Mouse (Mus musculus): ENCODE data around the gene Gm17324. TPM values are rescaled to one million over a fixed set of nuclear protein-coding genes. Genes with fewer than 3 reads are reported as not detected.
"Not testable (repeated sequence)": the region's sequence is repeated elsewhere in the genome, so short reads cannot be mapped to it uniquely, and the experiment has no call there.

The Gm17324 gene
- polyA plus RNA-seq, 1 experiment from 2014 or later: 1.2 TPM

DNA sequence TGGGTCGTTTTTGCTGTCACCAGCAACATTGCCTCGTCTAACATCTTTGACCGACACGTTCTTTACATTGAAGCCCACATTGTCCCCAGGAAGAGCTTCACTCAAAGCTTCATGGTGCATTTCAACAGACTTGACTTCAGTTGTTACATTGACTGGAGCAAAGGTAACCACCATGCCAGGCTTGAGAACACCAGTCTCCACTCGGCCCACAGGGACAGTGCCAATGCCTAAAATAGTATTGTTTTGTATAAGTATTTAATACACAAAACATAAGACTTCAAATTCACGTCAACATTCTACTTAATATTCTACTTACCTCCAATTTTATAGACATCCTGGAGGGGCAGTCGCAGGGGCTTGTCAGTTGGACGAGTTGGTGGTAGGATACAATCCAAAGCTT lies 30.7 kb upstream of the Gm17324 start:
- peaks cover 40% of the 10 kb centered on the region for H3K36me3 ChIP-seq
- H3K4me1 ChIP-seq: peaks cover 22% of the 10 kb centered on the region
- not testable (repeated sequence) for ATAC-seq (ENCODE audit: low FRiP score, low read depth); H3K9me3 ChIP-seq; H3K27ac ChIP-seq (replicated peaks); H3K27me3 ChIP-seq
- H3K4me2 ChIP-seq (replicated peaks): peak overlapping the region; percentile 71
- peak overlapping the region; percentile 28 for H3K4me3 ChIP-seq
- H3K9ac ChIP-seq (replicated peaks): peak overlapping the region; percentile 51
- WGBS: 29% methylated on average over 8 of the region's 8 CpGs

DNA sequence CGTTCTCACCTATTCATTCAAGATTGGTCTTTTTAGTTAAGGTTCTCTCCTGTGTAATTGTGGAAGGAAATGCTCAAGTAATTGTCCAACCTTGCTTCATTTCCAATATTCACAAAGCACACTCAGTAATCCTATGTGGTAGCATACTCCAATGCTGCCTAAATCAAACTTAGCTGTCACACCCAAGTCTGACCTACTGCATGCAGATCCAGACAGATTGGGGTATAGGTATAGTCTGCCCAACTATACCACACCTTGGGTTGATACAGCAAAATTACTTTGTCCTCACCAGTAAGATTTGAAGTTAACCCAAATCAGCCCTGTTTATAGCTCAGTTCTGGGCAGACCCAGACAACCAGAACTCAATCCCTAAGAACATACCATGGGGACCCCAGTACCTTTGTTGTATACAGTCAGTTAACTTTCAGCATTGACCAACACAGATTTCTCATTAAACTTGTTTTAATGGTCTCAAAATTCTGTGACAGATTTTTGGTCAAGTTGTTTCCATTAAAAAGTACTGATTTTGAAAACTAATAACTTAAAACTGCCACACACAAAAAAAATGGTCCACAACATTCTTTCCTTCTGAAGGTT lies 29.5 kb upstream of the Gm17324 start:
- H3K9ac ChIP-seq (replicated peaks); ATAC-seq (ENCODE audit: low FRiP score, low read depth); H3K27ac ChIP-seq (replicated peaks); H3K4me3 ChIP-seq; H3K27me3 ChIP-seq; H3K9me3 ChIP-seq: not testable (repeated sequence)
- WGBS: 38% methylated on average over 1 of the region's 1 CpGs
- Histone ChIP-seq H3K4me2 (replicated peaks) (0 out of 2 replicates have a peak overlapping the region, but pooled peaks have one; percentile 5), H3K36me3 (peaks cover 47% of the 10 kb centered on the region), H3K4me1 (peaks cover 22% of the 10 kb centered on the region)

DNA sequence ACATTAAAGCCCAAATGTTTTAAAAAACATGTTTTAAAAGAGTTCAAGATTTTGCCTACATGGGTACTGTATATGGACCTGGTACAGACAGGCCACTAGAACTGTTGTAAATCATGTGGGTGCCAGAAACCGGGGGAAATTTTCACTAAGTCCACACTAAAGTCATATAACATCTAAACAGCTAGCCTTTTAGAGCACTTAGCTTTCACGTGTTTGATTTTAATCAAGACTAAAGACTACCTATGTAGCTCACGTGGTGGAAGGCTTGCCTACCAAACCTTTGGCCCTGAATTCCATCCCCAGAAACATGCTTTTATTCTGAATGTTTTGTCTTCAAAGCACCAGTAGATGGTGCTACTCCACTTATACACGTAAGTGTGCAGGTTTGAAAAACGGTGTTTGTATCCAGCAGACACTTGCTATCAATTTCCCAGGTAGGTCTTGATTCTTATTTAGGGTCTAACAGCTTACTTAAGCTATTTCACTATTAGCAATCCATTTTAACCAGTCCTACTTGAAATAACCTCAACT lies 28.5 kb upstream of the Gm17324 start:
- no peak overlapping the region for H3K4me2 ChIP-seq (replicated peaks)
- no peak overlapping the region for H3K9ac ChIP-seq (replicated peaks)
- 5% methylated on average over 5 of the region's 5 CpGs for WGBS

DNA sequence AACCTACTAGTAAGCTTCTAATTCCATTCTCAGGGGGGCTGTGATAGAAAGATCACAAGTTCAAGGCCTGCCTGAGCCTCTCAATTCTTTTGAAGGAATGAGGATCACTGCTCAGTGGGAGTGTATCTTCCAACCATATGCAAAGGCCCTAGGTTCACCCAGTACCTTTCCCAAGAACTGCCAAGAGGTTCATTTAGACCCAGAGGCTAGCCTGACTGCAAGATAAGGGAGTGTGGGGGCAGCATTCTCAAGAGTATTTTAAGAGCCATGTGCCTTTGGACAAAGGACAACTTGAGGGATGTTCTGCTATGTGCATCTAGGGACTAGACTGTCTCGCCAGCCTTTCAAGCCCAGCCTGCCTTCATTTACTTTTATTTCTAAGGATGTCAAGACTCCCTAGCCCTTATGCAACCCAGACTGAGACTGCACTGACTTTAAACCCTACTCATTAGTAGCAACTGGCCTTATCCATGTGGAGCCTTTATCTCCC lies 28.0 kb upstream of the Gm17324 start:
- WGBS: 5% methylated on average over 1 of the region's 1 CpGs
- Histone ChIP-seq H3K4me2 (replicated peaks) (no peak overlapping the region), H3K27me3 (no peaks in the 10 kb centered on the region), H3K27ac (replicated peaks) (peak overlapping the region; percentile 36; the same call in 1 of the 2 replicates), H3K9ac (replicated peaks) (no peak overlapping the region), H3K9me3 (no peaks in the 10 kb centered on the region), H3K4me3 (no peak overlapping the region), H3K36me3 (peaks cover 51% of the 10 kb centered on the region), H3K4me1 (peaks cover 14% of the 10 kb centered on the region)
- no peak for ATAC-seq (ENCODE audit: low FRiP score, low read depth)

More for the DNA sequence above, 28.5 kb upstream of the Gm17324 start:
- H3K27ac ChIP-seq (replicated peaks): peak overlapping the region; percentile 36; the same call in 1 of the 2 replicates
- ATAC-seq (ENCODE audit: low FRiP score, low read depth): no peak
- H3K36me3 ChIP-seq: peaks cover 51% of the 10 kb centered on the region
- H3K4me1 ChIP-seq: peaks cover 14% of the 10 kb centered on the region
- no peaks in the 10 kb centered on the region for H3K9me3 ChIP-seq
- H3K27me3 ChIP-seq: no peaks in the 10 kb centered on the region
- H3K4me3 ChIP-seq: no peak overlapping the region

DNA sequence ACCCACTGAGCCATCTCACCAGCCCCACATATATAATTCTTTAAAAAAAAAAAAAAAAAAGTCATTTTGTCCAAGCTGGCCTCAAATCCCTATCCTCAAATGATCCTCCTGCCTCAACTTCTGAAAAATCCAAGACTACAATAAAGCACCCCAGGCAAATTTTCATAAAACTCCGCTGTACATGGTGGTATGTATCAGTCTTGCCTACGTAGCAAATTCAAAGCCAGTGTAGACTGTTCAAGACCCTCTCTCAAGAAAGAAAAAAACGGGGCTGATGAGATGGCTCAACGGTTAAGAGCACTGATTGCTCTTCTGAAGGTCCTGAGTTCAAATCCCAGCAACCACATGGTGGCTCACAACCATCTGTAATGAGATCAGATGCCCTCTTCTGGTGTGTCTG lies 27.3 kb upstream of the Gm17324 start:
- Histone ChIP-seq H3K9ac (replicated peaks) (no peak overlapping the region), H3K9me3 (no peaks in the 10 kb centered on the region), H3K4me3 (no peak overlapping the region), H3K4me2 (replicated peaks) (no peak overlapping the region), H3K4me1 (peaks cover 14% of the 10 kb centered on the region), H3K36me3 (peaks cover 52% of the 10 kb centered on the region), H3K27ac (replicated peaks) (no peak overlapping the region), H3K27me3 (no peaks in the 10 kb centered on the region)
- 84% methylated on average over 4 of the region's 4 CpGs for WGBS
- ATAC-seq (ENCODE audit: low FRiP score, low read depth): no peak

DNA sequence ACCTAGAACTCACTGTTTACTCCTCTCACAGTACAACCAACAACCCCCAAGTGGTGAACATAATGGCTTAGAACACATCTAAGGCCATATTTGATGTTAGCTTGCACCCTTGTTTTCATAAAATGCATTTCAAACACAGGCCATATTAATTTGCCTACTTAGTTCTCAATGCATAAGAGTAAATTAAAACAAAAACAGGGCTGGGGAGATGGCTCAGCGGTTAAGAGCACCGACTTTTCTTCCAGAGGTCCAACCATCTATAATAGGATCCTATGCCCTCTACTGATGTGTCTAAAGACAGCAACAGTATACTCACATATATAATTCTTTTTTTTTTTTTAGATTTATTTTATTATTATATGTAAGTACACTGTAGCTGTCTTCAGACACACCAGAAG lies 26.8 kb upstream of the Gm17324 start:
- Histone ChIP-seq H3K27ac (replicated peaks) (no peak overlapping the region), H3K9ac (replicated peaks) (no peak overlapping the region), H3K27me3 (no peaks in the 10 kb centered on the region), H3K4me1 (peaks cover 14% of the 10 kb centered on the region), H3K4me3 (no peak overlapping the region), H3K4me2 (replicated peaks) (no peak overlapping the region), H3K36me3 (peaks cover 56% of the 10 kb centered on the region), H3K9me3 (no peaks in the 10 kb centered on the region)
- 88% methylated on average over 2 of the region's 2 CpGs for WGBS
- ATAC-seq (ENCODE audit: low FRiP score, low read depth): no peak

DNA sequence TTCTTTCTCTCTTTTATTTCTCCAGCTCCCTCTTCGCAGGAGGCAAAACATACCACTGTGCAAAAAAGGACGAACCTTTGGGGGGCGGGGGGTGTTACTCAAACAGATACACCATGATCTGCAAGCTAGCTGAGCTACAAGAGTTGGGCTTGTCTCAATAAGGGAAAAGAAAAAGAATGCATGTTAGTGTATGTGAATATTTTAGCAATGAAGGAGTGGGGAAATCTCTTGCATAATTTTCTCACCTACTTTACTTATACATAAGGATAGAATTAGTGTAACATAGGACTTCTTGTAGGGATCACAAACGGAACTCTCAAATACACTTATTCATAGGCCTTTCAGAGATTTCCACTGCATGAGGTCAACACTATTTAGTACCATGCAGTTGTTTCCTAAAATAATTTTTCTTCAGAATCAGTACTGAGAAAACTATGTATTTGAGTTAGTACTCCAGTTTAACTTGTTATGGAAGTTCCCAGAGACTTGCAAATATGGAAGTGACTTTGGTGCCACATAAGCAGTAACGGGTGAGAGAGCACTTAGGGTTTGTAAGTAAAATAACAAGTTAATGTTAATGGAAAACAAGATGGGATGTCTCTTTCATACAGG lies 26.3 kb upstream of the Gm17324 start:
- H3K27me3 ChIP-seq: no peaks in the 10 kb centered on the region
- ATAC-seq (ENCODE audit: low FRiP score, low read depth): no peak
- 87% methylated on average over 5 of the region's 5 CpGs for WGBS
- H3K9me3 ChIP-seq: no peaks in the 10 kb centered on the region
- H3K36me3 ChIP-seq: peaks cover 56% of the 10 kb centered on the region
- H3K4me2 ChIP-seq (replicated peaks): no peak overlapping the region
- no peak overlapping the region for H3K27ac ChIP-seq (replicated peaks)
- no peak overlapping the region for H3K9ac ChIP-seq (replicated peaks)
- H3K4me3 ChIP-seq: no peak overlapping the region
- peaks cover 10% of the 10 kb centered on the region for H3K4me1 ChIP-seq

DNA sequence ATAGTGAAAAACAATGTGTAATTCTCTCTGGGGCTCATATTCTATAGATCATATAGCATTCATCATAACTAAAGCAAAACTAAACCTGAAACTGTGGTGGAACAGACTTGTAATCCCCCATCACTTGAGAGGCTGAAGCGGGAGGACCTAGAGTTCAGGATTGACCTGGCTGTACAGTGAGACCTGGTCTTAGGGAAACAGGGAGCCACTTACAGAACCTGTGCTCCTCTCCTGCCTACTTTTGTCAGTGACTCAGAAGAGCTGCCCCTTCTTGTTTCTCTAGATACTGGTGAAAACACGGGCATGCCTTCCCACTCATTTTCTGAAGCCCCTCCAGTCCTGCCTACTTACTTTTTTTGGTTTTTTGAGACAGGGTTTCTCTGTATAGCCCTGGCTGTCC lies 25.7 kb upstream of the Gm17324 start:
- peaks cover 6% of the 10 kb centered on the region for H3K4me1 ChIP-seq
- no peak overlapping the region for H3K9ac ChIP-seq (replicated peaks)
- H3K4me3 ChIP-seq: no peak overlapping the region
- H3K27me3 ChIP-seq: no peaks in the 10 kb centered on the region
- H3K36me3 ChIP-seq: peaks cover 52% of the 10 kb centered on the region
- 86% methylated on average over 2 of the region's 2 CpGs for WGBS
- no peaks in the 10 kb centered on the region for H3K9me3 ChIP-seq
- H3K4me2 ChIP-seq (replicated peaks): no peak overlapping the region
- no peak for ATAC-seq (ENCODE audit: low FRiP score, low read depth)
- H3K27ac ChIP-seq (replicated peaks): no peak overlapping the region

DNA sequence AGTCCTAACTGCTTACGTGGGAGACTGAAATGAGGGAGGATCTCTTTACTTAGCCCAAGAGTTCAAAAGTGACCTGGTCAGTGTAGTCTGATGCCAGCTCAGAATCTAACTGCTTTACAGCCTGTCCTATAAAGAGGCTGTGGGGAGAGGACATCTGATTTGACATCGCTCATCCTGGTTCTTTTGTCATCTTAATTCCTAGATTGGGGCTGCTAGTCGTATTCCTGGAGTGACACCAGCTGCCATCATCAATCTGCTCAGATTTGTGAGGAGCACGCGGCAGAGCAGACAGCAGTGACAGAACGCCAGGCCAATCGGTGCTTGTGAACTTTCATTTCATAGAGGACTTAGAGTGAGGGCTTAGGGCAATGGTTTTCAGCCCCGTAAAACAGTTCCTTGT lies 25.0 kb upstream of the Gm17324 start:
- H3K9ac ChIP-seq (replicated peaks): no peak overlapping the region
- 89% methylated on average over 8 of the region's 8 CpGs for WGBS
- H3K4me3 ChIP-seq: no peak overlapping the region
- no peak overlapping the region for H3K4me2 ChIP-seq (replicated peaks)
- no peaks in the 10 kb centered on the region for H3K4me1 ChIP-seq
- H3K36me3 ChIP-seq: peaks cover 53% of the 10 kb centered on the region
- no peaks in the 10 kb centered on the region for H3K9me3 ChIP-seq
- no peak for ATAC-seq (ENCODE audit: low FRiP score, low read depth)
- H3K27ac ChIP-seq (replicated peaks): no peak overlapping the region
- no peaks in the 10 kb centered on the region for H3K27me3 ChIP-seq

DNA sequence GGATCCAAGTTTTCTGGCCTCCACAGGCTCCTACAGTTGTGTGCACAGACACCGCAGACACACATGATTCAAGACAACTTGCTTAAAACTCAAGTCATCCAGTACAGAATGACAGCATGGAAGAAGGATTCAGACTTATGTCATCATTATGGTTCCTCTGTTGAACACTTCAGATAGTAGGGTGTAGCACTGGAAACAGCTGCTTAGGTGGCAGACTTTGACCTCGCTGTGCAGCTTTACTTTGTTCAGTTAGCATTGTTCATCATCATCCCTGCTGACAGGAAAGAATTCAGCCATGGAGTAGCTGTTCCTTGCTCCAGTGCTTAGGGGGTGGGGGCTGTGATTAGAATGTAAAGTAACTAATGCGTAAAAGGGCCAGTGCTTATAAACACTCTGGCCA lies 17.1 kb upstream of the Gm17324 start:
- Histone ChIP-seq H3K4me2 (replicated peaks) (no peak overlapping the region), H3K9me3 (no peaks in the 10 kb centered on the region), H3K36me3 (peaks cover 65% of the 10 kb centered on the region), H3K27ac (replicated peaks) (no peak overlapping the region), H3K9ac (replicated peaks) (no peak overlapping the region), H3K4me1 (no peaks in the 10 kb centered on the region), H3K4me3 (no peak overlapping the region), H3K27me3 (no peaks in the 10 kb centered on the region)
- ATAC-seq (ENCODE audit: low FRiP score, low read depth): no peak
- WGBS: 89% methylated on average over 3 of the region's 3 CpGs

DNA sequence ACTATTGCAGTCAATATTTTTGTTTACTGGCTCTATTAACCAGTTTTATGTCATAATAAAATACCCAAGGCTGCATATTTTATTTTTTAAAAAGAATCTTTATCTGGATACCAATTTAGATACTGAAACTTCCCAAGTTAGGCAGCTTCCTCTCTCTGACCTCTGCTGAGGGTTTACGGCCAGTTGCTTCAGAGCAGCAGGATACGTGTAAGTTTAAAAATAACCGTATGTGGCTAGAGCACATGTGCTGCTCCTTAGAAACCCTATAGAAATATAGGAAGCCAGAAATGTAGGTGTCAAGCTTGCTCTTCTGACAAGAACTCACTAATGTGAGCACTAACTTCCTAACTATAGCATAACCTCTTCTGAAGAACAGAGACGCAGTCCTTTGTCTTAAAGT lies 14.8 kb upstream of the Gm17324 start:
- no peak overlapping the region for H3K4me2 ChIP-seq (replicated peaks)
- no peaks in the 10 kb centered on the region for H3K4me1 ChIP-seq
- WGBS: 92% methylated on average over 4 of the region's 4 CpGs
- H3K9me3 ChIP-seq: no peaks in the 10 kb centered on the region
- H3K36me3 ChIP-seq: peaks cover 68% of the 10 kb centered on the region
- H3K27ac ChIP-seq (replicated peaks): no peak overlapping the region
- no peaks in the 10 kb centered on the region for H3K27me3 ChIP-seq
- no peak overlapping the region for H3K9ac ChIP-seq (replicated peaks)
- H3K4me3 ChIP-seq: no peak overlapping the region
- no peak for ATAC-seq (ENCODE audit: low FRiP score, low read depth)

DNA sequence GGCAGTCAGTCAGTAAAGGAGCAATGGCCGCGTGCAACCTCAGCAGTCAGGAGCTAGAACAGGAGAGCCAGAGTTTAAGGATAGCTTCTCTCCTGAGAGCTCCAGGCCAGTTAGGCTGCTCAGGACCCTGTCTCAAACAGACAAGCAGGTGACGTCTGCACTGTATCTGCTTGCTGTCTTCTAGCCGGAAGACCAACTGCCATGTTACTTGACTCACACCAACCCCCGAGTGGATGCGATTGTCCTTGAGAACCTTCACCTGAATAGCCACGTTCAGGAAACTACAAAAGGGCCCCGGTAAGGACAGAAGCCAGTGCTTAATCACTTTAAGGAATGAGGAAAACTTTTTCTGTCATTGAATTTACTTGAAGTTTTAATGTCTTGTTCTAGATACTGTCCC lies 8.4 kb upstream of the Gm17324 start:
- Histone ChIP-seq H3K4me3 (no peak overlapping the region), H3K27me3 (no peaks in the 10 kb centered on the region), H3K9ac (replicated peaks) (no peak overlapping the region), H3K9me3 (no peaks in the 10 kb centered on the region), H3K36me3 (peaks cover 80% of the 10 kb centered on the region), H3K4me2 (replicated peaks) (no peak overlapping the region), H3K4me1 (no peaks in the 10 kb centered on the region), H3K27ac (replicated peaks) (no peak overlapping the region)
- WGBS: 92% methylated on average over 8 of the region's 8 CpGs
- ATAC-seq (ENCODE audit: low FRiP score, low read depth): no peak
